In genomic region chr9:104002913-104003330, GRCm38 (mm10) we compare ENCODE assay signal across 7 mouse cellular contexts. TPM values are rescaled to one million over a fixed set of nuclear protein-coding genes. Genes with fewer than 3 reads are reported as not detected.
DNase-seq lines count a peak whose midpoint lies in the region; TF ChIP-seq lines count a peak whose summit lies in the region.

No protein-coding gene starts in this region.

- under 1% methylated on average over 37 of the region's 37 CpGs for WGBS in macrophage (ENCODE audit: missing documents)

- no peaks in the 10 kb centered on the region for H3K79me3 ChIP-seq in C2C12 (ENCODE audit: low read depth)

- peak; percentile 77 for TF ChIP-seq CTCF in C2C12 (IDR thresholded peaks at IDR 0.05; ENCODE audit: control insufficient read depth, insufficient read depth, insufficient read length)

- H3ac ChIP-seq in C2C12 (ENCODE audit: control insufficient read depth, insufficient read length, low read depth): peak overlapping the region; percentile 77

- H3K36me3 ChIP-seq in C2C12 (ENCODE audit: control insufficient read depth, insufficient read depth) (no peaks in the 10 kb centered on the region), macrophage (ENCODE audit: inconsistent target) (no peaks in the 10 kb centered on the region)

- H3K4me3 ChIP-seq in C2C12 (ENCODE audit: insufficient read depth, poor library complexity, severe bottlenecking) (peak overlapping the region; percentile 42), macrophage (ENCODE audit: inconsistent target) (peak overlapping the region; percentile 21)

- H3K79me2 ChIP-seq in C2C12 (ENCODE audit: control insufficient read depth, insufficient read depth) (no peaks in the 10 kb centered on the region), macrophage (ENCODE audit: inconsistent target) (no peaks in the 10 kb centered on the region)

- peak; percentile 85 for DNase-seq in 3134 (ENCODE audit: extremely low read depth, insufficient read length, low spot score)
- peak; percentile 27 for DNase-seq in c-Kit-positive CD71-positive TER-119-positive erythroid progenitor cells, embryonic 14.5 days (ENCODE audit: low spot score)
- DNase-seq in heart, postnatal 4 days: peak; percentile 72
- peak; percentile 70 to 74 for DNase-seq in layer of hippocampus, postnatal 36 days
- peak; percentile 62 to 70 for DNase-seq in right cerebral cortex, postnatal 36 days (ENCODE audit: low spot score in 2 of 2)

- H3K27me3 ChIP-seq in C2C12 (ENCODE audit: control insufficient read depth, insufficient read depth, insufficient read length): no peaks in the 10 kb centered on the region

- no peak overlapping the region for H3K27ac ChIP-seq in macrophage

TF ChIP-seq in C2C12, 6 proteins besides CTCF, POLR2A, EP300 and RAD21:
- TF ChIP-seq USF1 (IDR thresholded peaks at IDR 0.05; ENCODE audit: low read depth) (no peak), MYOD1 (IDR thresholded peaks at IDR 0.05; ENCODE audit: control insufficient read depth, insufficient read length, low read depth) (no peak), MYOG (IDR thresholded peaks at IDR 0.05; ENCODE audit: control insufficient read depth, extremely low read depth, insufficient read length) (no peak), MAX (IDR thresholded peaks at IDR 0.05) (no peak), CEBPB (IDR thresholded peaks at IDR 0.05; ENCODE audit: low read depth) (no peak), FOSL1 (IDR thresholded peaks at IDR 0.05; ENCODE audit: insufficient read depth, low read length, poor library complexity, severe bottlenecking) (no peak)

RNA-seq across cellular contexts. Expression of gene Nphp3, which starts 0.6 kb away (rescaled TPM):
- polyA plus RNA-seq in C2C12 (2012; fragmentation: generic; extraction: Trizol) (1.2 TPM), macrophage (2018) (1.00 to 2.6 TPM (median 1.8 TPM) in 3 replicates)
- 1 to 10 TPM; 4.8 to 5.0 TPM for total RNA-seq in heart, postnatal 4 days (2021)
- 1 to 10 TPM; 5.1 to 5.6 TPM for total RNA-seq in layer of hippocampus, postnatal 36 days (2021)
- total RNA-seq in macrophage (2018; cell fraction: chromatin; rRNA removed): 10 to 100 TPM in 19 of 26 experiments, 1 to 10 TPM in 7; 4.8 to 25.7 (median 15.5) TPM
- 1 to 10 TPM in 19 of 26 experiments, under 1 TPM in 7; 0.50 to 2.6 (median 1.2) TPM for total RNA-seq in macrophage (2018; cell fraction: cytosol; rRNA removed)
- total RNA-seq in macrophage (2018; cell fraction: nucleus; rRNA removed): 10 to 100 TPM in 7 of 26 experiments, 1 to 10 TPM in 19; 2.1 to 17.2 (median 4.6) TPM

RNA-seq across cellular contexts. Expression of gene Gm28305, which starts 37.5 kb away (rescaled TPM):
- polyA plus RNA-seq in C2C12 (2012; fragmentation: generic; extraction: Trizol): not detected
- total RNA-seq in heart, postnatal 4 days (2021): not detected
- not detected for total RNA-seq in layer of hippocampus, postnatal 36 days (2021)
- not detected for total RNA-seq in macrophage (2018; cell fraction: chromatin; rRNA removed)
- not detected for total RNA-seq in macrophage (2018; cell fraction: cytosol; rRNA removed)
- not detected for total RNA-seq in macrophage (2018; cell fraction: nucleus; rRNA removed)
- not detected in 3 replicates for polyA plus RNA-seq in macrophage (2018)

Comparison
In these comparisons a context has a peak if more than half of its experiments do, and no peak if none do; other contexts are left out.
1. DNase-seq: peak in every context shown above with its lines; median percentile 85 in 3134; 72 in heart, postnatal 4 days; 72 in layer of hippocampus, postnatal 36 days; 66 in right cerebral cortex, postnatal 36 days; 27 in c-Kit-positive CD71-positive TER-119-positive erythroid progenitor cells, embryonic 14.5 days.